Mouse (Mus musculus) megakaryocyte progenitor cell, adult 5-6 weeks (primary cell): Measurements from ENCODE around the gene Psme3. TPM values are rescaled to one million over a fixed set of nuclear protein-coding genes. Genes with fewer than 3 reads are reported as not detected.

ENCODE experiments used
- ATAC-seq: replicated peaks from 2 replicates; pipeline ENCODE4 v1.8.0; 2016; ENCODE audit warnings: mild to moderate bottlenecking, moderate TSS enrichment, inconsistent platforms; ENCODE audit not compliant: poor library complexity
- total RNA-seq, 2 experiments: library from RNA; stranded (forward) in 1 of 2; stranded (reverse) in 1 of 2; fragments of 157-497, 149-512 nt in 1 of 2; fragments of 200-1000 nt in 1 of 2; gene quantifications; 2 replicates each; pipeline versions ENCODE4 v1.2.3 to v1.2.4; 2015 to 2017

Psme3 gene
- total RNA-seq (2015) (208 and 220 TPM in 2 replicates), total RNA-seq (2017) (116 and 120 TPM in 2 replicates)

DNA sequence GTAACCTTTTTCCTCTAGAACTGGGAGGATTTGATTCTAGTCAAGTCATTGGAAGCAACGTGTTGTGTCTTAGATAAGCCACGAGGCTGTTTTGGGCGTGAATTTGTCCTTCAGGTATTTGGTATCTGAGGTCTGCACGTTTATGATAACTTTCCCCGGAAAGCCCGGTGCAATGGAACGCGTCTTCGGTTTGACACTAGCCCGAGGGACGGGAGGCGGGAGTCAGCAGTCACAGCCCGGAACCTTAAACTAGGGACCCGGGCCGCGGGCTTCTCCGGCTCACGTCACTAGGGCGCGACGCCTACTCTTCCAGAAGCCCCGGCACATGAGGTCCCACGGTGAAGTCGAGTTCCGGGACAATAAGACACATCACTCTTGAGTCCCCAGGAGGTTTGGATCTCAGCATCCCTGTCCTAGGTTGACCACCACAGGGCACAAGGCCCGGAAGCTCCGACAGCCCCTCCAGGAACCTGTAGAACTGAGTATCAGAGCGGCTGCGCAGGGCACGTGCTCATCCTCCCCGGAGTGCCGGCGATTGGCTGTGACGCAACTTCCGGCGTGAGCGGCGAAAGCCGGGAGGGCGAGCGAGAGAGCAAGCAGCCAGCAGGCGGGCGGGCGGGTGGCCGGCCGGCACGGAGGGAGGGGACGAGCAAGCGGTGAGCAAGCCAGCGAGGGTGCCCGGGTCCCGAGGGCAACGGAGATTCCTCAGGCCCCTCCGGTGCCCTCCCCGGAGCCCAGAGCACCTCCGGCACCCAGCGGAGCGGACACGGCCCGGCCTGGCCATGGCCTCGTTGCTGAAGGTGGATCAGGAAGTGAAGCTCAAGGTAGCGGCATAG is at the start of gene Psme3:
Psme3 (plus strand) TSS at position 549 of the 836 bp plus-strand sequence.
- ATAC-seq, result peak; percentile 90

DNA sequence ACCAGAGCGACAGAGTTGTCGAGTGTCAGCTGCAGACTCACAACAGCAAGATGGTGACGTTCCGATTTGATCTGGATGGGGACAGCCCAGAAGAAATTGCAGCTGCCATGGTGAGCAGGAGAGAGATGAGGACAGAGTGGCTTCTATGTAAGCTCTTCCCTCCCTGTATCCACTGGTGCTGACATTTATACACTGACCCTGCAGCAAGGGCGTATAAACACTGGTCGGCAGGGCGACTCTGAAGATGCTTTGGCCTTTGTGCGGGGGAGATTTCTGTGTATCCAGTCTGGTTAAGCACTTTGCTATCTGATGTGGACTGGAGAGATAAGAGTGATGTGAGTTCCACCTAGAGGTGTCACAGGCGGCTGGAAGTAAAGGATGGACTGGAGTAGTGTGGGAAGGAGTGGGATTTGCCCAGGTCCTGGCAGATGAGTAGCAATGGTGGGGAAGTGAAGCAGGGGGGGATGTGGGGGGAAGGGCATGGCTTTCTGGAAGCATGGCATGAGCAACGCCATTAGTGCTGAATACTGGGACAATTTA is 46.4 kb upstream of the Psme3 start:
- 0 out of 2 replicates have a peak, but pooled peaks have one; percentile 31 for ATAC-seq

DNA sequence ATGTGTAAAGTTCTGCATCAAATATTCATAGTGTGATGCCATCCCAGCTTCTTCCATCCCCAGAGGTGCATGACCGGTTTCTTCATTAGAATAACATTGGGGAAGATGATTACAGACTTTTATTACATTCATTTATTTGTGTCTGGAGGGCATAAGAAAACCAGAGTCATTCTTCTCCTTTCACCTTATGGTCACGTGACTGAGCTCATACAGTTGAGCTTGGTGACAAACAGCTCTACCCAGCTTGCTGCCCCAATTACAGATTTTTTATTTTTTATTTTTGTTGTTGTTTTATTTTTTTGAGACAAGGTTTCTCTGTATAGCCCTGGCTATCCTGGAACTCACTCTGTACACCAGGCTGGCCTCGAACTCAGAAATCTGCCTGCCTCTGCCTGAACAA is 43.6 kb upstream of the Psme3 start:
- no peak for ATAC-seq

DNA sequence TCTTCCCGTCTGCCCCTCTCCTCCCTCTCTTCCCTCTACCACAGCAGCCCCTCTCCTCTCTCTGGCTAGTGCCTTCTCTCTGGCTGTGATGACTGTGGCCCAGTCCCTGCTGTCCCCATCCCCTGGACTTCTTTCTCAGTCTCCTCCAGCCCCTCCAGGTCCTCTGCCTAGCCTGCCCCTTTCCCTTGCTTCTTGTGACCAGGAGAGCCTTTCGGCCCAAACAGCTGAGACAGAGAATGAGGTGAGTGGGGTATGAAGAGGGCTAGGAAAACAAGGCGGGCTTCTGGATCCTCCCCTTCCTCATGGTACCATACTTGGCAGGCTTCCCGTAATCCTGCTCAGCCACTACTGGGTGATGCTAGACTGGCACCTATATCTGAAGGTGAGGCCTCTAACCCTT is 40.7 kb upstream of the Psme3 start:
- ATAC-seq, result no peak

DNA sequence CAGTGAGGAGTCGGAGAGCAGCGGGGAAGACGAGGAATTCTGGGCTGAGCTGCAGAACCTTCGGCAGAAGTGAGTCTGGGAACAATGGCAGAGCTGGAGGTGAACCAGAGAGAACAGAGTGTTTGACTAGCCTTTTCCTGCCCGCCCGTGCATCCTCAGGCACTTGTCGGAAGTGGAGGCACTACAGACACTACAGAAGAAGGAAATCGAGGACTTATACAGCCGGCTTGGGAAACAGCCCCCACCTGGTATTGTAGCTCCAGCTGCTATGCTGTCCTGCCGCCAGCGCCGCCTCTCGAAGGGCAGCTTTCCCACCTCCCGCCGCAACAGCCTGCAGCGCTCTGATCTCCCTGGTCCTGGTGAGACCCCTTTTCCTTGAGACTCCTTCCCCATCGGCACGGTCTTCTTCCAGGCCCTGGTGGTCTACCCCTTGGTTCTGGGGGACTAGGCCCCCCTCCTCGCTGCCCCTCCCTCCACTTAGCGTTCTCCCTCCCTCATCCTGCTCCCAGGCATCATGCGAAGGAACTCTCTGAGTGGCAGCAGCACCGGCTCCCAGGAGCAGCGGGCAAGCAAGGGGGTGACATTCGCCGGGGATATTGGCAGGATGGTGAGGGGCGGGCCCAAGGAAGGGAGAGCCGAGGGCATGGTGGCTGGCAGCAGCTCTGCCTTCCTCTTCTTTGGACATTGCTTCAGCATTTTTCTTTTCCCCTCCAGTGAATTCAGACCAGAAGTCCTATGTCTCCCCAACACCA is 39.5 kb upstream of the Psme3 start:
- no peak for ATAC-seq

DNA sequence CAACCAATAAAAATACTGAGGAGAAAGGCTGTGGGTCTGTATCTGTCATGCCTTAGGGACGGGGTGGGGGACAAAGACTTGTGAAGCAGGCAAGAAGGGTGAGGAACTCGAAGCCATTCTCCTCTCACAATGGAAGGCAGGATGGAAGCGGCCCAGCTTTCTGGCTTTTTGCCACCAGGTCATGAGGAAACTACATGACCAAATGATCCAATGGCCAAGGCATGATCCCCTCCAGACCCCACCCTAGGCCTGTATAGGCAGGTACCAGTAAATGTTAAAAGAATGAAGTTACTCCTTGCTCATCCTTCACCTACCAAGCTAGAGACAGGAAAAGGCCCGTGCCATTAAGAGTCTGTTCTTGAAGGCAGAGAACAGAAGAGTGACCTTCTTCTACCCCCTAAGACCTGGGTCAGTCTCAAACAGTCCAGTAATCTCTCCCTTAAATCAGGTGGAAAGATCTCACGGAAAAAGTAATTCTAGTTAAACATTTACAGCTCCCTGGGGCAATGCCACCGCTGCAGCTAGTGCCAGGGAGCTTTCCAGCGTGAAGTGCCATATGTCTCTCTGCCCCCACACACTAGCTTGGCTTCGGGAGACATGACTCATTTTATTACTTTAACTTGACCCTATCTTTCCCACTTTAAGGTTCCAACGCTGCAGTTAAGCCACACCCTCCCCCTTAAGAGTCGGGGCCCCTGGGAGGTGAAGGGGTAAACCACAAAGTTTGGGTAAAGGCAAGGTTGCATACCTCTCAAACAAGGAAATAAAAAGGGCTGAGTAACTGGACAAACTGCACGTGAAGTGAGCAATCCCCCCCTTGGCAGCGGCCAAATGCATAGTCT is 38.4 kb upstream of the Psme3 start:
- ATAC-seq, result 0 out of 2 replicates have a peak, but pooled peaks have one; percentile 11

DNA sequence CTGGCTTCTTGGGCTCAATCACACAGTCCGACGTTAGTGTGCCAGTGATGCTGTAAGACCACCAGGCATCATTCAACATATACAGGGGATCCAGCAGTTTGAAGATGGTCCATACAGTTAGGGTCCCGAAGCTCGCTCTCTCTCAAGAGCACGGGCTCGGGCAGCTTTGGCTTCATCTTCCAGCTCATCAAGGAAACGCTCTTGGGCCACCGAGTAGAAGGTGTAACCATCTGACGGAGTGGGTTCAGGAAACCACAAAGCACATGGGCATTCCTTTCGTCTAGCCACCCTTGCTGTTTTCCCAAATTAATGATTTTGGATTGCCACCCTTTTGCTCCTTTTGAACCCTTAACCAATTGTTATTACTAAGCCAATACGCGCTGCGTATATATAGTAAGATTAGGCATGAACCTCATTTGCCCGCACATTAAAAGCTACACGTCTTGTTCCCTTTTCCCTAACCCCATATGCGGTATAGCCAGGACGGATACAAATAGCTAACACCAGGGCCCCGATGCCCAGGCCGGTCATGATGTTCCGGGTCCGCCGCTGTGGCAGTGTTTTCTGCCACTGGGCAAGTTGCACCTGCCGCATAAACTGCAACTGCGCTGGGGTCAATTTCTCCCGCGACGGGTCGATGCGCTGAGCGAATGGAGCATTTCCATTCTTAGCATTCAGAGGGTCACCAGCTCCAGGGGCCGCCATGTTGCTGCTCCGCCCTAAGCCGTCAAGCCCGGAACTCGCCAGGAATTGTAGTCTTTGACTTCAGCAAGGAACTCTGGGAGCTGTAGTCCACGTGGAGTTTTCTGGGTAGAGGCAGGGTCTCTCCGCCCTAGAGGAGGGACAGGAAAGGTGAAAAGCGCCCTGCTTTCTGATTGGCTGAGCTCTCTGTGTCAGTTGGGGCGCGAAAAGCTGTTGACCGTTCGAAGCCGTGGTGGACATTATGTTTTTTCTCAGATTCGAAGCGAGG is 37.5 kb upstream of the Psme3 start, which contains the start of the genes Cntd1 and Coa3:
Cntd1 (plus strand) TSS at position 790 of the 970 bp plus-strand sequence.
Coa3 (minus strand) TSS at position 892 of the 970 bp plus-strand sequence.
- peak; percentile 96 for ATAC-seq

DNA sequence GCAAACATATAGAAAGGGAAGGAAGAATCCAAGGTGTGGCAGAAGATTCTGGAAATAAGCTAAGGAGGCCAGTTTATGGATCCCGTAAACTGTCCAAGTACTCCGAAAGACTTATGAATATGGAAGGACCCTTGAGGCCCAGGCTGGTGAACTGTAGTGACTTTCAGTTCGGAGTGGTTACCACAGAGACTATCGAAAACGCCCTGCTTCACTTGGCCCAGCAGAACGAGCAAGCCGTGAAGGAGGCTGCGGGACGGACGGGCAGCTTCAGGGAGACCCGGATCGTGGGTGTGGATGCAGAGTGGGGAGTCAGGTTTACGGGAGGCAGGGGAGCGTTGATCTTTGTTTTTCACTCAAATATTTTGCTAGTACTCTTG is 36.8 kb upstream of the Psme3 start:
- ATAC-seq, result peak; percentile 13; the same call in 1 of the 2 replicates

DNA sequence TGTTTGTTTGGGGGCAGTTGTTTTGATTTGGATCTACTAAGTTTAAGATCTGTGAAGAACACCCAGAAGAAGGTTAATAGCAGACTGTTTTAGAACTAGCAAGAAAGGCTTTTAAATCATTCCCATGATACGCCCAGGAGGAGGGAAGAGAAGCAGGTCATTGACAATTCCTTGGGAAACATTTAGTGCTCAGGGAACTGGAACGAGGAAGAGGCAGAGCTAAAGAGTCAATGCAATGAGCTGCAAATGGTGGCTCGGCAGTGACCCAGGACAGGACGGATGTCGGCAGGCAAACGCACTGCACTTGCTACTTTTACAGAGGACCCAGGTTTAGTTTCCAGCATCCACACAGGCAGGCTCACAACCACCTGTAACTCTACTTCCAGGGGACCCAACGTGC is 35.2 kb upstream of the Psme3 start:
- no peak for ATAC-seq

DNA sequence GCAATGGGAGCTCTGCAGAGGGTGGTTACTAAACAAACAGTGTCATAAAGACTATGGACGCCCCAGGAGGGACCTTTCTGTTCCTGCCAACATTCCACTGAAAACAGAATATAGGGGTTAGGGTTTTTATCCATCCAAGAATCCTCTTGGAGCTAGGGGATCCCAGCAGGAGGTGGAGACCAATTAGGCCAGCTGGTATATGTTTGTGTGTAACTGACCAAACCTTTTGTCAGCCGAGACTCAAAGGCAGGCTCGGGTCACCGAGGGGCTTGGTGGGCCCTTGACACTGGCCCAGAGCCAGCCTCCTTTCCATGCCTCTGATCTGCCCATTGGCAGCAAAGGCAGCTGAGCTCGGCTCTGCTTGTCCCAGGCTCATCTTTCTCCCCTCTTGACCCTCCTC is 33.1 kb upstream of the Psme3 start:
- no peak for ATAC-seq

DNA sequence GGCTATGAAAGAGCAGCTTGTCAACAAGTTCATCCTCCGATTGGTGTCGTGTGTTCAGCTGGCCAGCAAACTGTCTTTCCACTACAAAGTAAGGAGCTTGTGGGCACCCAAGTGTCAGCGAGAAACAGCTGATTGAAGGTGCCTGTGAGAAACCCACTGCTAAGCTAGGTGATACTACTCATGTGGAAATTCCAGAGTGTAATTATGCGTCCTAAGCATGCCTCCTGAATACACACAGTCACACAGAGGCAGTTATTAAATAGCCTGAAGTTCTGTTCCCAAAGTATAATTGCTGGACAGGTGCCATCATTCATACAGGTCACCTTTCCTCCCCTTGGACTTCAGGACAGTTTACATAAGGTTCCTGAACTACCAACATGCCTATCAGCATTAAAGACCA is 32.2 kb upstream of the Psme3 start:
- no peak for ATAC-seq

DNA sequence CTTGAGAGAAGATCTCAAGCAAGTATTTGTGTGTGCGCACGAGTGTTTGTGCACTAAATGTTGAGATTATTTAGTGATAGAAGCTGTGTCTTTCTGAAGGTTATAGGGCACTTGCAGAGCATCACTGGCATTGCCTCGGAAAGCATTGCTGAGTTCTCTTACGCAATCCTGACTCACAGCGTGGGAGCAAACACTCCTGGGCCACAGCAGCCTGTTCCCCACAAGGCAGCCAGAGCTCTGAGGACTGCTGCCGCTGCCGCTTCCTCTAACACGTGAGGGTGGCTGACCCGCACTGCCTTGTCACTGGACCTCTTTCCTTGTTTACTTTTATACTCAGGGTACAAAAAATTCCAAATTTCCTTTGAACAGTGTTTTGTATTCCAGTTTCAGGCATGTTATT is 28.7 kb upstream of the Psme3 start:
- ATAC-seq, result peak; percentile 80

DNA sequence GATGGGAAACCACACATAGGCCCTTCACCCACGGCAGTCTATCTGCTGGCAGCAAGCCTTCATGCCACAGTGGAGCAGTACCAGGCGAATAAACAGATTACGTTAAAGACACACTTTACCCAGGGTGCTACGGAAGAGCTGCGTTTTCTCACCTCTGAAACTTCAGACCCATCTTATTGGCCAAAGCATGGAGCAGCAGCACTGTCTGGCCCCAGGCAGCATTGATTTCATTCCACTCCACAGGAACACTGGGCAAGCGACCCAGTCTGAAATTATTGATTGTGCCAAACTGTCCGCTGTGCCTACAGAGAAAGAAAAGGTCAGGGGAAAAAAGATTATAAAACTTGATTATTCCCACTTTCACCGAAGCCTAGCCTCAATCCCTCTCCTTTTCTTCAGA is 24.8 kb upstream of the Psme3 start:
- no peak for ATAC-seq

DNA sequence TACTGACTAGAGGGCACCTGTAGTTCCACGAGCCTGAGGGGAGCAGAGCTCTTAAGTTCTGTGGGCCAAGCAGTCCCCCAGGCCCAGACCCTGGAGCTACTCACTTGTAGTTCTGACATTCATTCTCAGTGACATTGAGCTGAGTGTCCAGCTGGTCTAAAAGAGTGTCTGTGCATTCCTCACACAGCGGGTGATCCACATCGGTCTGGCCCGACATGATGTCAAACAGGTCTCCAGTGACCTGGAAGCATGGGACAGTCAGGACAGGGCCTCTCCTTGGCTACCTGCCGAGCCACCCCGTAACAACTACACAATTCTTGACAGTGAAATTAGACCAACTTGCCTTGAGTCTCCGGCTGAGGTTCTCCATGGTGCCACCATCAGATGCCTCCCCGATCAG is 20.8 kb upstream of the Psme3 start:
- ATAC-seq, result no peak

DNA sequence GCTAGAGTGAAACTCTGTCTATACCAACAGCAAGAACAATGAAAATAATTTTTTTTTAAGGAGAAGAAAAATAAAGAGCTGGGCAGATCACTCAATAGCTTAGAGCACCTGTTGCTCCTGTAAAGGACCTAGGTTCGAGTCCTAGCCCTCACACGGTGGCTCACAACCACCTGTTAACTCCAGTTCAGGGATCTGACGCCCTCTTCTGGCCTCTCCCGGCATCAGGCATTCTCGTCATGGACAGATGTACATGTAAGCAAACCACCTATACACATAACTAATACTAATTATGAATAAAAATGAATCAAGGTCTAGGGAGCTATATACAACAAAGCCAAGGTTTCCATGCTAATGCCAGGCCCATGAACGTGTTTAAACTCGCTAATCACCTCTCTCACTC is 15.1 kb upstream of the Psme3 start:
- ATAC-seq, result 0 out of 2 replicates have a peak, but pooled peaks have one; percentile 29

DNA sequence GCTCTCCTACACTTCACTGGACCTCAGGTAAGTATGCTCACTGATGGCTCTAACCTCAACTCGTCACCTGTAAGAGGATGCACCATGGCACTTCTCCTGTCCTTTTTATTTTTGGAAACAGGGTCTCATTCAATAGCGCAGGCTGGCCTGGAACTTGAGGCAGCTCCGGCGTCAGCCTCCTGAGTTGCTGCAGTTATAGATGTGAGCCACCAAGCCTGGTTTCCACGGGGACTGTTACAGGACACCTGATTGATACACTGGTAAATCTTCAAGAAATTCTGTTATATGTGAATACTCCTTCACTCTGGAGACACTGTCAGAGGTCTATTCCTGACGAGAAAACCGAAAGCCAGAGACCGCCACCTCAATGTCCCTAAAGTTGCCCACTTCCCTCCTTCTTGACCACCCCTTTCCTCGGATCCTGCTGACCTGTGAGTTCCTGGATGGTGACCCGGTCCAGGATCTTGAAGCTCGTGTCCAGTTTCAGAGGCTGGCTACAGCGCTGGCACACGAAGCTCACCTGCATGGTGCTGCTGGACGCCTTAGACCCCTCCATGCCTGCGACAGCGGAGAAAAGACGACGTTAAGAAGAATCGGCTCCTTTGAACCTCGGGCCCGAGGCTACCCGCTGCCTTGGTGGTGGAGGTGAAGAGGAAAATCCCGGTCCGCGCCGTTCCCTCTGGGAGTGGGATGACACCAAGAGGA is 14.6 kb upstream of the Psme3 start:
- ATAC-seq, result no peak; the same call in 1 of the 2 replicates

DNA sequence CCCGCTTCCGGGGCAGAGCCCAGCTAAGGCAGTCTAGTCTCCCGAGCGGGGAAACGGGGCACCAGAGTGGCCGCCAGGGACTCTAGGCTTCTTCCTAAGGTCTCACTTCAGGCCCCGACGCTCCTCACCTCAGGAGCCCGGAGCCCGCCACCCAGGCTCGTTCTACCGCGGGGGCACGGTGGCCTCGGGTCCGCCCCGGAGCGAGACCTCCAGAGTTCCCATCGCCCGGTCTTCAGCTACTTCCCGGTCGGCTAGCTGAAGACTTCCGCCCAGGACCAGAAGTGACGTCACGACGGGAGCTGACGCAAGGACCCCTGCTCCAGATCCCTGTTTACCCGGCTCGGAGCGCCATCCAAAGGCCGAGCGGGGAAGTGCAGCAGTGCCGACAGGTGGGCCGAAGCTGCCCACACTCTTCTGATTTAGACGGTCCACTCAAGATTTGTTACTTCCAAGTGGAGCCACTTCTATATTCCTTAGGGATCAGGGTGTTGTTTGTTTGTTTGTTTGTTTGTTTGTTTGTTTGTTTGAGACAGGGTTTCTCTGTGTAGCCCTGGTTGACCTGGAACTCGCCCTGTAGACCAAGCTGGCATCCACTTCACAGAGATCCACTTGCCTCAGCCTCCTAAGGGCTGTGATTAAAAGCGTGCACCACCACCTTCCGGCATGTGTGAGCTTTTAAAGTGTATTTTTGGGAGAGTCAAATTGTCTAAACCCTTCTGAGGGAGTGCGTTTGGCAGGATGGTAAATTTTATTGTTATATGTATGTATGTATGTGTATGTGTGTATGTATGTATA is 13.8 kb upstream of the Psme3 start, which contains the start of gene Becn1:
Becn1 (minus strand) TSS at position 283 of the 795 bp plus-strand sequence.
- ATAC-seq, result peak; percentile 99

DNA sequence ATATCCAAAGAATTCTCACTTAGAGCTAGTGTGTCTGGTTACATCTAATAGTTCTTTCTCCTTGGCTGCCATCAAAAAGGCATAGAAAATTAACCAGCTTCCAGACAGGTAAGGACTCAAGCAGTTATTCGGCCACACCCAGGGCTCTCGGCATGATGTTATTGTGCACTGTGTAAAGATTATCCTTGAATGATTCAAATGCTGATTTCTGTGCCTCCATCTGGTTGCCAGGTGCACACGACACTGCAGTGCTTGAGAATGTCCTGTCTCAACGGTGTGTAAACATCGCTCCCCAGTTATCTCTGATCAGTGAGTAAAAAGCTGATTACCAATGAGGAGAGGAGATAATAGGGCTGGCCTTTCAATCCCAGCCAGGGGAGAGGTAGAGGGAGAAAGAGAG is 8.3 kb upstream of the Psme3 start:
- ATAC-seq, result no peak
